In genomic region chr7:13038621-13039169, GRCm38 (mm10) we compare ENCODE assay signal across 8 mouse cellular contexts. TPM values are rescaled to one million over a fixed set of nuclear protein-coding genes. Genes with fewer than 3 reads are reported as not detected.
DNase-seq lines count a peak whose midpoint lies in the region; ATAC-seq and TF ChIP-seq lines count a peak whose summit lies in the region.

No protein-coding gene starts in this region.

- peak overlapping the region; percentile 90 for H3K4me2 ChIP-seq in embryonic facial prominence, embryonic 12.5 days (replicated peaks)
- peak overlapping the region; percentile 62 for H3K4me2 ChIP-seq in lung, postnatal 0 days (replicated peaks; ENCODE audit: low read depth, low read length)

- H3K9ac ChIP-seq in embryonic facial prominence, embryonic 12.5 days, result peak overlapping the region; percentile 92
- H3K9ac ChIP-seq in lung, postnatal 0 days (replicated peaks; ENCODE audit: low read depth), result peak overlapping the region; percentile 99

- H3K27ac ChIP-seq in layer of hippocampus, adult 2 months, result peak overlapping the region; percentile 99
- H3K27ac ChIP-seq in embryonic facial prominence, embryonic 12.5 days, result peak overlapping the region; percentile 100
- peak overlapping the region; percentile 100 for H3K27ac ChIP-seq in lung, postnatal 0 days (ENCODE audit: low read length)

- H3K4me1 ChIP-seq in embryonic facial prominence, embryonic 12.5 days, result peaks cover 33% of the 10 kb centered on the region
- peaks cover 25% of the 10 kb centered on the region for H3K4me1 ChIP-seq in lung, postnatal 0 days (ENCODE audit: insufficient read depth, low read depth, low read length)

- peaks cover 18% of the 10 kb centered on the region for H3K36me3 ChIP-seq in embryonic facial prominence, embryonic 12.5 days
- no peaks in the 10 kb centered on the region for H3K36me3 ChIP-seq in lung, postnatal 0 days (ENCODE audit: insufficient read depth, low read length)

- H3K4me3 ChIP-seq in layer of hippocampus, adult 2 months, result peak overlapping the region; percentile 69
- peak overlapping the region; percentile 81 for H3K4me3 ChIP-seq in embryonic facial prominence, embryonic 12.5 days
- peak overlapping the region; percentile 84 for H3K4me3 ChIP-seq in lung, postnatal 0 days (ENCODE audit: low read depth, low read length)

- WGBS in embryonic facial prominence, embryonic 12.5 days, result 24% methylated on average over 15 of the region's 15 CpGs
- WGBS in lung, postnatal 0 days, result 6% methylated on average over 15 of the region's 15 CpGs

- peaks cover 6% of the 10 kb centered on the region; the same call in 1 of the 2 replicates for H3K9me3 ChIP-seq in embryonic facial prominence, embryonic 12.5 days
- no peaks in the 10 kb centered on the region for H3K9me3 ChIP-seq in lung, postnatal 0 days (ENCODE audit: low read length)

- TF ChIP-seq EP300 in lung, postnatal 0 days (IDR thresholded peaks at IDR 0.05), result 0 out of 2 replicates have a peak, but pooled peaks have one; percentile 13

- H3K27me3 ChIP-seq in embryonic facial prominence, embryonic 12.5 days, result peaks cover 33% of the 10 kb centered on the region
- peaks cover 10% of the 10 kb centered on the region; the same call in 1 of the 2 replicates for H3K27me3 ChIP-seq in lung, postnatal 0 days (replicated peaks; ENCODE audit: insufficient read depth, low read length)

- no peak for TF ChIP-seq CTCF in layer of hippocampus, adult 2 months (conservative IDR thresholded peaks at IDR 0.05)
- no peak for TF ChIP-seq CTCF in lung, postnatal 0 days (IDR thresholded peaks at IDR 0.05)

- DNase-seq in layer of hippocampus, adult 2 months (ENCODE audit: low spot score in 2 of 2), result no peak
- no peak for DNase-seq in layer of hippocampus, postnatal 25 days (ENCODE audit: extremely low spot score in 1 of 2, low spot score in 1 of 2)
- peak; percentile 66 for DNase-seq in kidney, adult 11 months
- DNase-seq in lung, postnatal 0 days (ENCODE audit: low spot score), result peak; percentile 78
- DNase-seq in frontal cortex, postnatal 36 days (ENCODE audit: low spot score in 2 of 2), result no peak
- DNase-seq in T-cell, adult 2 months (ENCODE audit: low spot score), result no peak
- DNase-seq in left cerebral cortex, adult 11 months (ENCODE audit: low spot score), result no peak

- ATAC-seq in embryonic facial prominence, embryonic 12.5 days (ENCODE audit: insufficient number of reproducible peaks, insufficient read depth, low FRiP score, low TSS enrichment), result no peak
- 0 out of 2 replicates have a peak, but pooled peaks have one; percentile 1 for ATAC-seq in lung, postnatal 0 days

RNA-seq across cellular contexts. Expression of gene Ube2m, which starts 0.6 kb away (rescaled TPM):
- 100 to 1,000 TPM; 190 to 199 TPM for total RNA-seq in layer of hippocampus, adult 2 months (2021)
- total RNA-seq in layer of hippocampus, postnatal 25 days (2021), result 100 to 1,000 TPM; 197 to 209 TPM
- 166 and 183 TPM in 2 replicates for polyA plus RNA-seq in embryonic facial prominence, embryonic 12.5 days (2016; fragmentation: Nextera tagmentation; extraction: Ambion mirVana)
- 67.8 and 78.1 TPM in 2 replicates for polyA plus RNA-seq in lung, postnatal 0 days (2015; fragmentation: Nextera tagmentation; extraction: Ambion mirVana)

RNA-seq across cellular contexts. Expression of gene Chmp2a, which starts 4.1 kb away (rescaled TPM):
- total RNA-seq in layer of hippocampus, adult 2 months (2021), result 100 to 1,000 TPM; 133 to 141 TPM
- total RNA-seq in layer of hippocampus, postnatal 25 days (2021), result 100 to 1,000 TPM; 128 to 149 TPM
- 121 and 127 TPM in 2 replicates for polyA plus RNA-seq in embryonic facial prominence, embryonic 12.5 days (2016; fragmentation: Nextera tagmentation; extraction: Ambion mirVana)
- 254 and 264 TPM in 2 replicates for polyA plus RNA-seq in lung, postnatal 0 days (2015; fragmentation: Nextera tagmentation; extraction: Ambion mirVana)

RNA-seq across cellular contexts. Expression of gene Mzf1, which starts 15.9 kb away (rescaled TPM):
- total RNA-seq in layer of hippocampus, adult 2 months (2021), result 10 to 100 TPM; 15.7 to 17.8 TPM
- total RNA-seq in layer of hippocampus, postnatal 25 days (2021), result 10 to 100 TPM; 12.8 to 18.0 TPM
- 3.8 TPM in 2 replicates for polyA plus RNA-seq in embryonic facial prominence, embryonic 12.5 days (2016; fragmentation: Nextera tagmentation; extraction: Ambion mirVana)
- 2.0 and 2.1 TPM in 2 replicates for polyA plus RNA-seq in lung, postnatal 0 days (2015; fragmentation: Nextera tagmentation; extraction: Ambion mirVana)

RNA-seq across cellular contexts. Expression of gene Zbtb45, which starts 28.9 kb away (rescaled TPM):
- total RNA-seq in layer of hippocampus, adult 2 months (2021), result 10 to 100 TPM; 32.9 to 34.8 TPM
- total RNA-seq in layer of hippocampus, postnatal 25 days (2021), result 10 to 100 TPM; 34.4 to 35.3 TPM
- polyA plus RNA-seq in embryonic facial prominence, embryonic 12.5 days (2016; fragmentation: Nextera tagmentation; extraction: Ambion mirVana), result 28.8 and 29.9 TPM in 2 replicates
- polyA plus RNA-seq in lung, postnatal 0 days (2015; fragmentation: Nextera tagmentation; extraction: Ambion mirVana), result 11.9 and 12.2 TPM in 2 replicates

RNA-seq across cellular contexts. Expression of gene Trim28, which starts 39.8 kb away (rescaled TPM):
- total RNA-seq in layer of hippocampus, adult 2 months (2021), result 100 to 1,000 TPM; 238 to 253 TPM
- total RNA-seq in layer of hippocampus, postnatal 25 days (2021), result 100 to 1,000 TPM; 236 to 250 TPM
- polyA plus RNA-seq in embryonic facial prominence, embryonic 12.5 days (2016; fragmentation: Nextera tagmentation; extraction: Ambion mirVana), result 480 and 495 TPM in 2 replicates
- 85.6 and 87.2 TPM in 2 replicates for polyA plus RNA-seq in lung, postnatal 0 days (2015; fragmentation: Nextera tagmentation; extraction: Ambion mirVana)

Comparison
In these comparisons a context has a peak if more than half of its experiments do, and no peak if none do; other contexts are left out.
1. DNase-seq: peak in kidney, adult 11 months (single experiment) and lung, postnatal 0 days (single experiment); none in layer of hippocampus, adult 2 months (0 of 2), layer of hippocampus, postnatal 25 days (0 of 2), frontal cortex, postnatal 36 days (0 of 2), T-cell, adult 2 months (single experiment) and left cerebral cortex, adult 11 months (single experiment).
2. Peak in every context shown above with its lines, with median percentiles within 50 percentile points of each other: H3K27ac ChIP-seq and H3K4me3 ChIP-seq.